Mouse (Mus musculus) common myeloid progenitor, adult 5-6 weeks (primary cell): ENCODE results near the gene Pde8b. TPM values are rescaled to one million over a fixed set of nuclear protein-coding genes. Genes with fewer than 3 reads are reported as not detected.

Experiments used
- ATAC-seq: replicated peaks from 2 replicates; pipeline ENCODE4 v1.8.0; 2016; ENCODE audit warnings: low read depth, mild to moderate bottlenecking, moderate TSS enrichment, inconsistent platforms; ENCODE audit not compliant: poor library complexity, severe bottlenecking
- total RNA-seq: library from RNA; stranded (forward); fragments of 200-1000, 187-1606 nt; gene quantifications from 2 replicates; pipeline ENCODE4 v1.2.3, GENCODE M21; 2017

The Pde8b gene
- total RNA-seq, result 0.73 and 0.87 TPM in 2 replicates

GRCm38 (mm10) chr13:95249511-95250456, at the start of gene Pde8b:
Gene Pde8b, minus strand, starts transcription at chr13:95250336.
- ATAC-seq, result no peak

- ATAC-seq, result no peak
These were observed 41.8 kb upstream of the Pde8b start for GRCm38 (mm10) chr13:95291983-95292382.

- ATAC-seq, result no peak
These were observed 37.9 kb upstream of the Pde8b start for GRCm38 (mm10) chr13:95288027-95288426.

GRCm38 (mm10) chr13:95286989-95287388, 36.9 kb upstream of the Pde8b start:
- peak; percentile 94 for ATAC-seq

GRCm38 (mm10) chr13:95281740-95282673, 31.9 kb upstream of the Pde8b start:
- ATAC-seq, result no peak

GRCm38 (mm10) chr13:95278426-95279025, 28.4 kb upstream of the Pde8b start:
- no peak for ATAC-seq

- no peak for ATAC-seq
These were observed 14.6 kb upstream of the Pde8b start for GRCm38 (mm10) chr13:95264691-95265090.

GRCm38 (mm10) chr13:95260886-95261789, 11.0 kb upstream of the Pde8b start:
- no peak for ATAC-seq

GRCm38 (mm10) chr13:95260391-95260790, 10.3 kb upstream of the Pde8b start:
- no peak for ATAC-seq

- ATAC-seq, result no peak
These were observed 6.9 kb upstream of the Pde8b start for GRCm38 (mm10) chr13:95257083-95257482.

GRCm38 (mm10) chr13:95255083-95255482, 4.9 kb upstream of the Pde8b start:
- ATAC-seq, result no peak

GRCm38 (mm10) chr13:95243026-95243425, 7.1 kb downstream of the Pde8b start:
- ATAC-seq, result no peak

- no peak for ATAC-seq
These were observed 12.6 kb downstream of the Pde8b start for GRCm38 (mm10) chr13:95237488-95237887.

- no peak for ATAC-seq
These were observed 14.9 kb downstream of the Pde8b start for GRCm38 (mm10) chr13:95235261-95235660.

GRCm38 (mm10) chr13:95231366-95232138, 18.6 kb downstream of the Pde8b start:
- no peak for ATAC-seq

- ATAC-seq, result no peak
These were observed 19.8 kb downstream of the Pde8b start for GRCm38 (mm10) chr13:95230326-95230725.

- ATAC-seq, result no peak
These were observed 25.6 kb downstream of the Pde8b start for GRCm38 (mm10) chr13:95224491-95224890.

- ATAC-seq, result no peak
These were observed 26.7 kb downstream of the Pde8b start for GRCm38 (mm10) chr13:95223427-95223772.
